Mouse (Mus musculus) MEL (cell line): ENCODE measurements at regions not wholly inside any gene's neighbourhood (a gene's known extent, or its start where the extent isn't known, plus 50 kb on each side); places are given as distances from the start of the nearest gene placed in this dataset.

Source experiments
- DNase-seq: peaks from one replicate; pipeline ENCODE4 v3.0.0; 2011; ENCODE audit warnings: low read depth, low spot score
- H3K27ac ChIP-seq: 2 replicates; pipeline ENCODE4 v1.5.1; 2012; ENCODE audit warnings: low read depth, mild to moderate bottlenecking, control low read depth, low read length, moderate library complexity; ENCODE audit not compliant: control insufficient read depth
- H3K27me3 ChIP-seq, 2 experiments: fragments of 150-350 bp in 1 of 2; sonication (generic) in 1 of 2; 2 replicates each; pipeline ENCODE4 v1.6.1; 2012; ENCODE audit warnings: low read length in 2 of 2, mild to moderate bottlenecking in 2 of 2, improper control_type of control experiment in 1 of 2, moderate library complexity in 1 of 2; ENCODE audit not compliant: insufficient read depth in 2 of 2, control insufficient read depth in 1 of 2
- H3K36me3 ChIP-seq, 2 experiments: 2 replicates each; pipeline ENCODE4 v1.6.1; 2012 to 2014; ENCODE audit warnings: low read length in 2 of 2, improper control_type of control experiment in 1 of 2, inconsistent platforms in 1 of 2, mild to moderate bottlenecking in 1 of 2; ENCODE audit not compliant: insufficient read depth in 2 of 2, control insufficient read depth in 1 of 2
- H3K4me1 ChIP-seq, 2 experiments: fragments of 150-350 bp in 1 of 2; sonication (generic) in 1 of 2; 2 replicates each; pipeline ENCODE4 v1.6.1; 2012; ENCODE audit warnings: low read length in 2 of 2, improper control_type of control experiment in 1 of 2, mild to moderate bottlenecking in 1 of 2; ENCODE audit not compliant: insufficient read depth in 2 of 2, control insufficient read depth in 1 of 2
- H3K4me3 ChIP-seq, 2 experiments: fragments of 150-350 bp in 1 of 2; sonication (generic) in 1 of 2; 2 replicates each; pipeline ENCODE4 v1.5.1; 2012; ENCODE audit warnings: low read depth in 2 of 2, low read length in 2 of 2, mild to moderate bottlenecking in 2 of 2, moderate library complexity in 2 of 2, control low read depth in 1 of 2, improper control_type of control experiment in 1 of 2; ENCODE audit not compliant: control insufficient read depth in 1 of 2, insufficient read depth in 1 of 2
- H3K79me2 ChIP-seq: 2 replicates; pipeline ENCODE4 v1.6.1; 2012; ENCODE audit warnings: mild to moderate bottlenecking, low read length, moderate library complexity; ENCODE audit not compliant: control insufficient read depth, poor library complexity, insufficient read depth
- H3K9ac ChIP-seq: 2 replicates; pipeline ENCODE4 v1.6.1; 2012; ENCODE audit warnings: low read depth, mild to moderate bottlenecking, control low read depth, low read length, moderate library complexity; ENCODE audit not compliant: control insufficient read depth, poor library complexity, severe bottlenecking
- H3K9me3 ChIP-seq: fragments of 150-350 bp; sonication (generic); replicated peaks from 2 replicates; pipeline ENCODE4 v1.6.1; 2012; ENCODE audit warnings: mild to moderate bottlenecking, low read length, improper control_type of control experiment, moderate library complexity; ENCODE audit not compliant: insufficient read depth
- BHLHE40 ChIP-seq: IDR thresholded peaks from 2 replicates; pipeline ENCODE4 v1.6.1; 2012; ENCODE audit warnings: low read depth, mild to moderate bottlenecking, inconsistent platforms, low read length, improper control_type of control experiment, borderline replicate concordance
- CHD2 ChIP-seq: IDR thresholded peaks from 2 replicates; pipeline ENCODE4 v1.6.1; 2011; ENCODE audit warnings: low read length, improper control_type of control experiment
- E2F4 ChIP-seq: IDR thresholded peaks from 2 replicates; pipeline ENCODE4 v1.6.1; 2011; ENCODE audit warnings: low read depth, low read length, improper control_type of control experiment, borderline replicate concordance
- ELF1 ChIP-seq: IDR thresholded peaks from 2 replicates; pipeline ENCODE4 v1.6.1; 2014; ENCODE audit warnings: low read depth, mild to moderate bottlenecking, inconsistent platforms, low read length, improper control_type of control experiment, moderate library complexity
- ETS1 ChIP-seq: IDR thresholded peaks from 2 replicates; pipeline ENCODE4 v1.6.1; 2012; ENCODE audit warnings: low read depth, mild to moderate bottlenecking, inconsistent platforms, low read length, improper control_type of control experiment, moderate library complexity
- GABPA ChIP-seq: IDR thresholded peaks from 2 replicates; pipeline ENCODE4 v1.6.1; 2012; ENCODE audit warnings: low read depth, mild to moderate bottlenecking, inconsistent platforms, low read length, improper control_type of control experiment, moderate library complexity
- KAT2A ChIP-seq: conservative IDR thresholded peaks from 2 replicates; pipeline ENCODE4 v1.6.1; 2012; ENCODE audit warnings: low read depth, low read length, improper control_type of control experiment, inconsistent platforms
- MAZ ChIP-seq: IDR thresholded peaks from 2 replicates; pipeline ENCODE4 v1.6.1; 2012; ENCODE audit warnings: low read depth, mild to moderate bottlenecking, inconsistent platforms, low read length, improper control_type of control experiment
- MEF2A ChIP-seq: IDR thresholded peaks from 2 replicates; pipeline ENCODE4 v1.6.1; 2014; ENCODE audit warnings: low read depth, mild to moderate bottlenecking, inconsistent platforms, low read length, improper control_type of control experiment; ENCODE audit not compliant: poor library complexity, insufficient replicate concordance, severe bottlenecking; ENCODE audit errors: extremely low read depth
- MXI1 ChIP-seq: IDR thresholded peaks from 2 replicates; pipeline ENCODE4 v1.6.1; 2011; ENCODE audit warnings: mild to moderate bottlenecking, low read depth, low read length, improper control_type of control experiment
- MYB ChIP-seq: IDR thresholded peaks from 2 replicates; pipeline ENCODE4 v1.6.1; 2011; ENCODE audit warnings: mild to moderate bottlenecking, low read depth, low read length, improper control_type of control experiment
- NRF1 ChIP-seq: IDR thresholded peaks from 2 replicates; pipeline ENCODE4 v1.6.1; 2014; ENCODE audit warnings: low read depth, mild to moderate bottlenecking, inconsistent platforms, low read length, improper control_type of control experiment, moderate library complexity; ENCODE audit not compliant: poor library complexity, insufficient read depth, severe bottlenecking
- POLR2A ChIP-seq, 2 experiments: IDR thresholded peaks; 2 replicates each; pipeline ENCODE4 v1.6.1; 2011 to 2012; ENCODE audit warnings: low read length in 2 of 2, mild to moderate bottlenecking in 2 of 2, control low read depth in 1 of 2, improper control_type of control experiment in 1 of 2, low read depth in 1 of 2, moderate library complexity in 1 of 2; ENCODE audit not compliant: control insufficient read depth in 1 of 2, insufficient read depth in 1 of 2, poor library complexity in 1 of 2
- POLR2AphosphoS2 ChIP-seq: IDR thresholded peaks from 2 replicates; pipeline ENCODE4 v1.6.1; 2011; ENCODE audit warnings: low read length, improper control_type of control experiment
- POLR2AphosphoS5 ChIP-seq: IDR thresholded peaks from 2 replicates; pipeline ENCODE4 v1.6.1; 2012; ENCODE audit warnings: low read depth, borderline replicate concordance, mild to moderate bottlenecking, inconsistent platforms, low read length, moderate library complexity, mixed read lengths
- RCOR1 ChIP-seq: IDR thresholded peaks from 2 replicates; pipeline ENCODE4 v1.6.1; 2012; ENCODE audit warnings: low read depth, mild to moderate bottlenecking, inconsistent platforms, low read length, improper control_type of control experiment
- SIN3A ChIP-seq: IDR thresholded peaks from 2 replicates; pipeline ENCODE4 v1.6.1; 2012; ENCODE audit warnings: low read length, improper control_type of control experiment, inconsistent platforms
- SMC3 ChIP-seq: IDR thresholded peaks from 2 replicates; pipeline ENCODE4 v1.6.1; 2011; ENCODE audit warnings: low read depth, low read length, improper control_type of control experiment
- UBTF ChIP-seq: IDR thresholded peaks from 2 replicates; pipeline ENCODE4 v1.6.1; 2012; ENCODE audit warnings: low read depth, mild to moderate bottlenecking, inconsistent platforms, low read length, improper control_type of control experiment, moderate library complexity, borderline replicate concordance; ENCODE audit not compliant: insufficient read depth
- ZC3H11A ChIP-seq: IDR thresholded peaks from 2 replicates; pipeline ENCODE4 v1.6.1; 2012; ENCODE audit warnings: low read depth, mild to moderate bottlenecking, inconsistent platforms, low read length, improper control_type of control experiment
- ZKSCAN1 ChIP-seq: IDR thresholded peaks from 2 replicates; pipeline ENCODE4 v1.6.1; 2012; ENCODE audit warnings: low read depth, mild to moderate bottlenecking, inconsistent platforms, low read length, improper control_type of control experiment, moderate library complexity
- ZMIZ1 ChIP-seq: IDR thresholded peaks from 2 replicates; pipeline ENCODE4 v1.6.1; 2012; ENCODE audit warnings: low read depth, mild to moderate bottlenecking, inconsistent platforms, low read length, improper control_type of control experiment, moderate library complexity

DNA sequence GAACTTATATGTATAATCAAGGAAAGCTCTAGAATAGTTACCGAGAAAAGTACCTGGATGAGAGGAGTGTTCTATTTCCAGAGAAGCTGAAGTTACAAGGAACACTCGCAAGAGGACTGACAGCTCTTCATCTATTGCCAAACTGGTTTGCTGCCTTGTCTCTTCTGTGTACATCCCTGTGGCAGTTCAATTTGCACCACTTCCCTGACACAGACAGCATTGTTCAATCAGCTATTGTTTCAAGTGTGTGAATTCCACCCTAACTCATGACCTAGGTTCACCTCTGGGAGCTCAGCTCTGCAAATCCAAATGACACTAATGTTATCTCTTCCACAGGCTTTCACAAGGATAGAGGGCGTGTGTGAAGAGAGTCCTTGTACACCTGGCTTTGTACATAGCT, 112.2 kb upstream of the Arntl start:
- no peaks in the 10 kb centered on the region for H3K36me3 ChIP-seq
- H3K79me2 ChIP-seq = no peaks in the 10 kb centered on the region
- no peak overlapping the region for H3K27ac ChIP-seq
- H3K9ac ChIP-seq = no peak overlapping the region
- DNase-seq = no peak
- no peaks in the 10 kb centered on the region for H3K4me1 ChIP-seq
- H3K27me3 ChIP-seq = no peaks in the 10 kb centered on the region
- no peak for TF ChIP-seq GABPA
- TF ChIP-seq ZC3H11A = no peak
- TF ChIP-seq POLR2AphosphoS2 = no peak
- no peak for TF ChIP-seq NRF1
- no peak for TF ChIP-seq ETS1
- no peak for TF ChIP-seq ZMIZ1
- no peak for TF ChIP-seq ZKSCAN1
- TF ChIP-seq MYB = no peak
- TF ChIP-seq MAZ = no peak
- TF ChIP-seq KAT2A = no peak
- no peak for TF ChIP-seq POLR2A (IDR thresholded peaks at IDR 0.05; ENCODE audit: control insufficient read depth in 1 of 2, insufficient read depth in 1 of 2, low read depth in 1 of 2, low read length in 2 of 2, poor library complexity in 1 of 2)
- no peak for TF ChIP-seq SIN3A
- TF ChIP-seq E2F4 = no peak
- no peak for TF ChIP-seq SMC3
- TF ChIP-seq POLR2AphosphoS5 = no peak
- H3K9me3 ChIP-seq = no peaks in the 10 kb centered on the region
- H3K4me3 ChIP-seq = no peak overlapping the region

DNA sequence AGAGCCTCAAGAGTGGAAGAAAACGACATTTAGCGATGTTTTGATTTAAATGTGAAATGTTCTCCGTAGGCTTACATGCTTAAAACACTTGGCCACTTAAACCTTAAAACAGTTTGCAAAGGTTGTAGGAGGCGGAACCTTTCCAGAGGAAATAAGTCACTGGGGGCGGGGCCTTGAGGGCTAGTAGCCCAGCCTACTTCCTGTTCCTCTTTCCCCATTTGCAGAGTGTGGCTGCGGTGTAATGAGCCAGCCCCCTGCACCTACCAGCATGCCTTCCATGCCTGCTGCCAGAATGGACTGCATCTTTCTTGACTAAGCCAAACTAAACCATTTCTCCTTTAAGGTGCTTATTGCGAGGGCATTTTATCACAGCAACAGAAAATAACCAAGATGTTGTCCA, 103.0 kb upstream of the Arntl start:
- Histone ChIP-seq H3K4me1 (no peaks in the 10 kb centered on the region), H3K9me3 (no peaks in the 10 kb centered on the region), H3K79me2 (no peaks in the 10 kb centered on the region), H3K4me3 (no peak overlapping the region), H3K36me3 (no peaks in the 10 kb centered on the region), H3K9ac (no peak overlapping the region), H3K27ac (no peak overlapping the region), H3K27me3 (no peaks in the 10 kb centered on the region)
- peak; percentile 11 for DNase-seq
- TF ChIP-seq MXI1 (no peak), BHLHE40 (no peak), POLR2A (IDR thresholded peaks at IDR 0.05; ENCODE audit: control insufficient read depth in 1 of 2, insufficient read depth in 1 of 2, low read depth in 1 of 2, low read length in 2 of 2, poor library complexity in 1 of 2) (no peak), POLR2AphosphoS2 (no peak), ELF1 (no peak), MAZ (no peak), MEF2A (no peak), UBTF (no peak), RCOR1 (no peak), CHD2 (no peak), MYB (no peak)
